Mouse (Mus musculus): ENCODE measurements around the gene Aoah.

Gene Aoah

GRCm38 (mm10) chr13:20905195-20905594 lies 111.3 kb downstream of the Aoah start:
- no peak for DNase-seq (ENCODE audit: low spot score in 2 of 2)

- DNase-seq (ENCODE audit: low spot score in 2 of 2): no peak
These were observed 123.0 kb downstream of the Aoah start for GRCm38 (mm10) chr13:20916698-20917511.

DNA sequence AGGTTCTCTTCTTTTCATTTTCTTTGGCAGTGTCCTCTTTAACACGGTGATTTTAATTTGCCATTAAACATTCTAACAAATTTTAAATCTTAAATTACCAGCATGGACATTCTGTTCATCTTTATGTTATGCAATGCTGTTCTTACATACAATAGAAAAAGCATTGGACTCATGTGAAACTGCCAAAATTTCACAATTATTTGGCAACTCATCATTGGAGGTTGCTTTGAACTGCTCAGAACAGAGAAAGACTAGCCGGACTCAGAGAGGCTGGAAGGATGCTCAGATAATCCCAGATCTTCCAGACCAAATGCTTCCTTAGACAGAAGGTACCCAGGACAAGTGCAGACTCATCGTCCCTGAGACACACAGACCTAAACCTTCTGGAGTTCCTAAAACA lies 126.5 kb downstream of the Aoah start:
- no peak for DNase-seq (ENCODE audit: low spot score in 2 of 2)

- no peak for DNase-seq (ENCODE audit: low spot score in 2 of 2)
These were observed 142.1 kb downstream of the Aoah start for GRCm38 (mm10) chr13:20936016-20936415.

GRCm38 (mm10) chr13:20937452-20937851 lies 143.5 kb downstream of the Aoah start:
- DNase-seq (ENCODE audit: low spot score in 2 of 2): peak in 1 of 2 experiments; percentile 37

DNA sequence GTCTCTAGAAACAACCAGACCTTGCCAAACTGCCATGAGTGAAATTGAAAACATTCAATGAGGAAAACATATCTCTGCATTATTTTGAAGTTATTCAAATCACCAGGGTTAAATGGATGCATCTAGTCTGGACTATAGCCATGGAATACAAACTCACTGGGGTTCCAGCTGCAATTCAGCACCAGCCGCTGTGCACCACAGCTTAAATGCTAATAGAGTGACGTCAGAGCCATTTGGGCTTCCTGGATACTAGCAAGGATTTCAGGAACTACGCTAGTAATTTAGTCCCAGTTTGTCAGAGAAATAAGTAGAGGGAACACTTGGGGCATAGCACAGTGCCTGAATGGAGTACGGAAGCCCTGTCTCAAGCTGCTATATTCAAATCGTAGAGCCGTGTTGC lies 145.2 kb downstream of the Aoah start:
- no peak for DNase-seq (ENCODE audit: low spot score in 2 of 2)

GRCm38 (mm10) chr13:20940389-20940788 lies 146.5 kb downstream of the Aoah start:
- no peak for DNase-seq (ENCODE audit: low spot score in 2 of 2)

DNA sequence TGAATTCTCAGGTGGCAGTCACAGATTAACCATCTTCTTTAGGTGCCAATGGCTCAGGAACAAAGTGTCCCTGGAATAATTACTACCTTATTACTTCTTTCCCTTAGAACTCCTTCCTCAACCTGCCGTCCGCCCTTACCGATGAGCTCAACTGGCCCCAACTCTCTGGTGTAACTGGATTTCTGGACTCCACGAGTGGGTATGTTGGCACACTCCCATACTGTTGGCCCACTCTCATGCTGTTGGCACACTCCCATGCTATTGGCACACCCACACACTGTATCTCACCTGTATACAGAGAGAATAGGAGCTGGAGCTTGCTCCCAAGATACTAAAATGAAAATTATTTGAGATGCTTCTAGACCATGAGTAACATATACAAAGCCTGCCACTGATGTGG lies 147.8 kb downstream of the Aoah start:
- no peak for DNase-seq (ENCODE audit: low spot score in 2 of 2)

DNA sequence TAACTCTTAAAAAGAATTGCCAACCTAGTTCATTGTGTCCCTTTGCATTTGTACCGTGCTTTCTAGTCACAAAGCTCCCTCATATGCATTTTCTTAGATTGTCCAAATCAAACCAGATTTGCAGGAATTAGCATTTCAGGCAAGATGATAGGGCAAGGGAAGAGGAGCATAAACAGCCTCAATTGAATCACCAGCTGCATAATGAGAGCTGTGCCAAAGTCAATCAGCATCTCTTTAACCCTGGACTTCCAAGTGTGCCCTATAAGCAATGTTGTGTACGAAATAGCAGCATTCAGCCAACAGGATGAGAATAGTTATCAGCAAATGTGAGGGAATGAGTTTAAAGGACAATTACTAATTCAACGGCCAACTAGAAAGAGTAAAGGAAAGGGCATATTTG lies 169.2 kb downstream of the Aoah start:
- DNase-seq (ENCODE audit: low spot score in 2 of 2): no peak

GRCm38 (mm10) chr13:20981234-20982230 lies 187.6 kb downstream of the Aoah start:
- DNase-seq (ENCODE audit: low spot score in 2 of 2): no peak

GRCm38 (mm10) chr13:20985510-20985909 lies 191.6 kb downstream of the Aoah start:
- DNase-seq (ENCODE audit: low spot score in 2 of 2): no peak

DNA sequence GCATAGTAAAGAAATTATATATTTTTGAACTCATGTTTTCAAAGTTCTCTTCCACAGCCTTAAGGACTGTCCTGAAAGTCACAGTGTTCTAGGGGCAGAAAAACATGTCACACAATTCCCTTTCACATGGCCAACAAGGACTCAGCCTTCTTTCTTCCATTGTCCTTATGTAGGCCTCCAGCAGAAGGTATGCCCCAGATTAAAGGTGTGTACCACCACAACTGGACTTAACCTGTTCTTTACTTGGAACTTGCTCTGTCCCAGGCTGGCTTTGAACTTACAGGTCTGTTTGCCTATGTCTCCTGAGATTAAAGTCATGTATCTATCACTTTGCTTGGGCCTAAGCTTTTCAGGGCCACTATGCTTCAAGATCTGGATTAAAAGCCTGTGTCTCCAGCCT lies 192.0 kb downstream of the Aoah start:
- DNase-seq (ENCODE audit: low spot score in 2 of 2): no peak

DNA sequence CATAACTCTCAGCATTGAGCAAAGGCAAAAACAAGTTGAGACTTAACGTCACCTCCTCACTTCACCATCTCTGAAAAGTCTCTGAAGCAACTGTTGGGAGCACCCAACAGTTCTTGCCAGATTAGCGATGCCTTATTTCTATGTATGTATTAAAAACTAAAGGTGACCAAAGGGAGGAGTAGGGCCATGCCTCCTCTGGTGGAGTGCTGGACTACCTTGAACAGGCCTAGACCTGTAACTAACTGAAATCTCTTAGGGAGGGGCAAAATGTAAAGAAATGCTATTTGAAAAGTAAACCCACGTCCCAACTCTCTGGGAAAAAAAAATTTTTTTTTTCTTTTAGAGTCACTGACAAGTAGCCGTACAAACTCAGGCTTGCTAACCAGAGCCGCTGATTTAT lies 211.3 kb downstream of the Aoah start:
- no peak for DNase-seq (ENCODE audit: low spot score in 2 of 2)

GRCm38 (mm10) chr13:21005642-21006320 lies 211.9 kb downstream of the Aoah start:
- DNase-seq (ENCODE audit: low spot score in 2 of 2): no peak

DNA sequence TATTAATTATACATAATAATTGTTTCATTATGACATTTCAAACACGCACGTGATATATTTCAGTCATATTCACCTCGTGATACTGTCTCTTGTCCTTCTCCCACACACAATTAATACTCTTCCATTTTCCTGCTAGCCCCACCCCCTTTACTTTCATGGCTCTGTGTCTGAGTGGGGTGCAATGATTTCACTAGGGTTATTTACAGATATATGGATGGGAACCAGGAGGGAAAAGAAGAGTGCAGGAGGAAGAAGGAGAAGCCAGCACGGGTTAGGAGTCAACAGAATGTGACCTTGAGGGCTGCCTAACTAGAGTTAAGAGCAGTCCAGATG lies 212.4 kb downstream of the Aoah start:
- DNase-seq (ENCODE audit: low spot score in 2 of 2): no peak

DNA sequence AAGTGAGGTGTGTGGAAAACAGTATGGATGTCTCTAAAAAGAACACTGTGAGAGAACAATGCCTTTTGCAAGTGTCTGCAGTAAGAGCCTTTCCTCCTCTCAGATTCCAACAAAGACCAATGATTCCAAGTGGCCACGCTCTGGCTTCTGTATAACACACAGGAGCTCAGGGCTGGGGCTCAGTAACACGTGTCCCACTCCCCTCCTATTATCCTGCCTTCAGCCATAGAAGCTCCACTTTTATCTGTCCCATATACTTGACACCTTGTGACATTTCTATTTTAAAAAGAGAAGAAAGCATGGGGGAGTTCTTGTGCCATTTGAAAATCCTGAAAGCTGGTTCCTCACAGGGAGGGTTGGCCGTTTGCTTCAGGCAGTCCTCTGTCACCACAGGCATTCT lies 219.7 kb downstream of the Aoah start:
- DNase-seq (ENCODE audit: low spot score in 2 of 2): no peak

- no peak for DNase-seq (ENCODE audit: low spot score in 2 of 2)
These were observed 230.9 kb downstream of the Aoah start for GRCm38 (mm10) chr13:21024831-21025230.

GRCm38 (mm10) chr13:21033176-21033575 lies 239.3 kb downstream of the Aoah start:
- DNase-seq (ENCODE audit: low spot score in 2 of 2): no peak

DNA sequence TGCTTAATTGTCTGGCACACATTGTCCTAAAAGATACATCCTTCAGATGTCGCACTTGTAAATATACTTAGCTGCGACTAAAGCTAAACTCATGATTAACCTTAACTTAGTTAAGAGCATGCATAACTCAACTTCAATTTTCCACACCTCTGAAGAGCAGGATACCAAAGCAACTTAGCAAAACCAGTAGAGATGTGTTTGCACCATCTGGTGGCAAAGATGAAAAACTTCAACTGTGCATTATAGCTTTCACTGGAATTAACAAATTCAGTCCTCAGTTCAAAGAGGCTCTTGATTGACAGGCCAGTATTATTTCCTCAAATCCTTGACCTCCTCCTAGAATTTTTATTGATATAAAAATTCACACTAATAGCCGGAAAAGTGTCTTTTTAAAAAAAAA lies 241.1 kb downstream of the Aoah start:
- no peak for DNase-seq (ENCODE audit: low spot score in 2 of 2)

- no peak for DNase-seq (ENCODE audit: low spot score in 2 of 2)
These were observed 242.1 kb downstream of the Aoah start for GRCm38 (mm10) chr13:21035981-21036380.

GRCm38 (mm10) chr13:21040589-21041199 lies 246.8 kb downstream of the Aoah start:
- no peak for DNase-seq (ENCODE audit: low spot score in 2 of 2)

GRCm38 (mm10) chr13:21050118-21050517 lies 256.2 kb downstream of the Aoah start:
- no peak for DNase-seq (ENCODE audit: low spot score in 2 of 2)

Measured in frontal cortex, postnatal 10 days (tissue).